Mouse (Mus musculus): ENCODE data around the gene Sec14l3. TPM values are rescaled to one million over a fixed set of nuclear protein-coding genes. Genes with fewer than 3 reads are reported as not detected.

The Sec14l3 gene
- polyA plus RNA-seq, 1 experiment from 2014 or later = 0.38 TPM

- Histone ChIP-seq H3K36me3 (ENCODE audit: control insufficient read depth, insufficient read depth, low read length) (no peaks in the 10 kb centered on the region), H3K4me1 (ENCODE audit: control insufficient read depth, insufficient read depth, low read length) (no peaks in the 10 kb centered on the region), H3K4me2 (ENCODE audit: low read length) (no peak overlapping the region), H3K9ac (replicated peaks; ENCODE audit: low read length) (no peak overlapping the region), H3K4me3 (replicated peaks; ENCODE audit: low read depth, low read length) (no peak overlapping the region), H3K27ac (replicated peaks; ENCODE audit: low read depth, low read length) (no peak overlapping the region), H3K27me3 (ENCODE audit: control insufficient read depth, insufficient read depth, low read length) (no peaks in the 10 kb centered on the region), H3K9me3 (ENCODE audit: control insufficient read depth, low read length) (no peaks in the 10 kb centered on the region)
- DNase-seq (no peak), ATAC-seq (ENCODE audit: low FRiP score, low TSS enrichment) (no peak)
- WGBS = 76% methylated on average over 5 of the region's 5 CpGs
These were observed 18.1 kb upstream of the Sec14l3 start for GRCm38 (mm10) chr11:4046526-4046925.

- no peak for DNase-seq
- H3K27me3 ChIP-seq (ENCODE audit: control insufficient read depth, insufficient read depth, low read length) = no peaks in the 10 kb centered on the region
- no peaks in the 10 kb centered on the region for H3K4me1 ChIP-seq (ENCODE audit: control insufficient read depth, insufficient read depth, low read length)
- no peaks in the 10 kb centered on the region for H3K36me3 ChIP-seq (ENCODE audit: control insufficient read depth, insufficient read depth, low read length)
- H3K9ac ChIP-seq (replicated peaks; ENCODE audit: low read length) = no peak overlapping the region
- 92% methylated on average over 2 of the region's 2 CpGs for WGBS
- no peaks in the 10 kb centered on the region for H3K9me3 ChIP-seq (ENCODE audit: control insufficient read depth, low read length)
- no peak for ATAC-seq (ENCODE audit: low FRiP score, low TSS enrichment)
- no peak overlapping the region for H3K4me3 ChIP-seq (replicated peaks; ENCODE audit: low read depth, low read length)
- H3K27ac ChIP-seq (replicated peaks; ENCODE audit: low read depth, low read length) = no peak overlapping the region
- no peak overlapping the region for H3K4me2 ChIP-seq (ENCODE audit: low read length)
These were observed 16.9 kb upstream of the Sec14l3 start for GRCm38 (mm10) chr11:4047766-4048165.

- no peaks in the 10 kb centered on the region for H3K36me3 ChIP-seq (ENCODE audit: control insufficient read depth, insufficient read depth, low read length)
- no peak overlapping the region for H3K27ac ChIP-seq (replicated peaks; ENCODE audit: low read depth, low read length)
- 90% methylated on average over 6 of the region's 6 CpGs for WGBS
- DNase-seq (no peak), ATAC-seq (ENCODE audit: low FRiP score, low TSS enrichment) (no peak)
- H3K27me3 ChIP-seq (ENCODE audit: control insufficient read depth, insufficient read depth, low read length) = no peaks in the 10 kb centered on the region
- H3K4me2 ChIP-seq (ENCODE audit: low read length) = no peak overlapping the region
- no peaks in the 10 kb centered on the region for H3K9me3 ChIP-seq (ENCODE audit: control insufficient read depth, low read length)
- no peak overlapping the region for H3K4me3 ChIP-seq (replicated peaks; ENCODE audit: low read depth, low read length)
- H3K9ac ChIP-seq (replicated peaks; ENCODE audit: low read length) = no peak overlapping the region
- no peaks in the 10 kb centered on the region for H3K4me1 ChIP-seq (ENCODE audit: control insufficient read depth, insufficient read depth, low read length)
These were observed 16.2 kb upstream of the Sec14l3 start for GRCm38 (mm10) chr11:4048438-4048837.

DNA sequence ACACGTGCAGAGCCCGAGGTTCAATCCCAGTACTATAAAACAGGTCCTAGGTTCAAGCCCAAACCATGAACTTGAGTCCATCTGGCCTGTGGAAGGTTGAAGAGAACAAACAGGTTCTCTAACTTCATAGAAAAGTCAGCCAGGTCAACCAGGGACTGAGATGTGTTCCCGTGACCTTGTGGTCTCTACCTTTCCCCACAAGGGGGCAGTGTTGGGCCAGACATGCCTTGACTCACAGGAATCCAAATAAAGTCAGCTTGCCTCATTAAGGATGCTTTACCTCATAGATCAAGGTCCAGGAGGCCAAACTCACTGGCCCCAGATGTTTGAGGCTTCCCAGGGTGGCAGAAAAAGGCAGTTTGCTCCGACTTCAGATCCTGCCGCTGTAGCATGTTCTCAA, 11.1 kb upstream of the Sec14l3 start:
- WGBS = 21% methylated on average over 5 of the region's 5 CpGs
- Histone ChIP-seq H3K27ac (replicated peaks; ENCODE audit: low read depth, low read length) (no peak overlapping the region), H3K36me3 (ENCODE audit: control insufficient read depth, insufficient read depth, low read length) (no peaks in the 10 kb centered on the region), H3K4me1 (ENCODE audit: control insufficient read depth, insufficient read depth, low read length) (no peaks in the 10 kb centered on the region), H3K4me3 (replicated peaks; ENCODE audit: low read depth, low read length) (no peak overlapping the region), H3K4me2 (ENCODE audit: low read length) (no peak overlapping the region), H3K27me3 (ENCODE audit: control insufficient read depth, insufficient read depth, low read length) (no peaks in the 10 kb centered on the region), H3K9ac (replicated peaks; ENCODE audit: low read length) (no peak overlapping the region), H3K9me3 (ENCODE audit: control insufficient read depth, low read length) (no peaks in the 10 kb centered on the region)
- ATAC-seq (ENCODE audit: low FRiP score, low TSS enrichment) (no peak), DNase-seq (peak; percentile 86)

GRCm38 (mm10) chr11:4060866-4061575, 3.6 kb upstream of the Sec14l3 start:
- no peak overlapping the region for H3K9ac ChIP-seq (replicated peaks; ENCODE audit: low read length)
- H3K4me2 ChIP-seq (ENCODE audit: low read length) = no peak overlapping the region
- WGBS = 75% methylated on average over 5 of the region's 5 CpGs
- DNase-seq = no peak
- ATAC-seq (ENCODE audit: low FRiP score, low TSS enrichment) = no peak
- H3K27me3 ChIP-seq (ENCODE audit: control insufficient read depth, insufficient read depth, low read length) = no peaks in the 10 kb centered on the region
- no peaks in the 10 kb centered on the region for H3K36me3 ChIP-seq (ENCODE audit: control insufficient read depth, insufficient read depth, low read length)
- no peak overlapping the region for H3K27ac ChIP-seq (replicated peaks; ENCODE audit: low read depth, low read length)
- no peaks in the 10 kb centered on the region for H3K4me1 ChIP-seq (ENCODE audit: control insufficient read depth, insufficient read depth, low read length)
- no peak overlapping the region for H3K4me3 ChIP-seq (replicated peaks; ENCODE audit: low read depth, low read length)
- no peaks in the 10 kb centered on the region for H3K9me3 ChIP-seq (ENCODE audit: control insufficient read depth, low read length)

- Histone ChIP-seq H3K27ac (replicated peaks; ENCODE audit: low read depth, low read length) (no peak overlapping the region), H3K36me3 (ENCODE audit: control insufficient read depth, insufficient read depth, low read length) (no peaks in the 10 kb centered on the region), H3K9ac (replicated peaks; ENCODE audit: low read length) (no peak overlapping the region), H3K27me3 (ENCODE audit: control insufficient read depth, insufficient read depth, low read length) (no peaks in the 10 kb centered on the region), H3K4me3 (replicated peaks; ENCODE audit: low read depth, low read length) (no peak overlapping the region), H3K9me3 (ENCODE audit: control insufficient read depth, low read length) (no peaks in the 10 kb centered on the region), H3K4me1 (ENCODE audit: control insufficient read depth, insufficient read depth, low read length) (no peaks in the 10 kb centered on the region), H3K4me2 (ENCODE audit: low read length) (no peak overlapping the region)
- DNase-seq (no peak), ATAC-seq (ENCODE audit: low FRiP score, low TSS enrichment) (no peak)
- 94% methylated on average over 4 of the region's 4 CpGs for WGBS
These were observed 2.1 kb upstream of the Sec14l3 start for GRCm38 (mm10) chr11:4062523-4062922.

- H3K9me3 ChIP-seq (ENCODE audit: control insufficient read depth, low read length) = no peaks in the 10 kb centered on the region
- DNase-seq (no peak), ATAC-seq (ENCODE audit: low FRiP score, low TSS enrichment) (no peak)
- WGBS = 43% methylated on average over 6 of the region's 6 CpGs
- H3K4me3 ChIP-seq (replicated peaks; ENCODE audit: low read depth, low read length) = no peak overlapping the region
- no peaks in the 10 kb centered on the region for H3K27me3 ChIP-seq (ENCODE audit: control insufficient read depth, insufficient read depth, low read length)
- H3K4me2 ChIP-seq (ENCODE audit: low read length) = no peak overlapping the region
- no peaks in the 10 kb centered on the region for H3K36me3 ChIP-seq (ENCODE audit: control insufficient read depth, insufficient read depth, low read length)
- H3K9ac ChIP-seq (replicated peaks; ENCODE audit: low read length) = no peak overlapping the region
- no peak overlapping the region for H3K27ac ChIP-seq (replicated peaks; ENCODE audit: low read depth, low read length)
- no peaks in the 10 kb centered on the region for H3K4me1 ChIP-seq (ENCODE audit: control insufficient read depth, insufficient read depth, low read length)
These were observed 1.7 kb upstream of the Sec14l3 start for GRCm38 (mm10) chr11:4062981-4063380.

- Histone ChIP-seq H3K27ac (replicated peaks; ENCODE audit: low read depth, low read length) (no peak overlapping the region), H3K4me2 (ENCODE audit: low read length) (no peak overlapping the region), H3K4me3 (replicated peaks; ENCODE audit: low read depth, low read length) (no peak overlapping the region), H3K9me3 (ENCODE audit: control insufficient read depth, low read length) (no peaks in the 10 kb centered on the region), H3K27me3 (ENCODE audit: control insufficient read depth, insufficient read depth, low read length) (no peaks in the 10 kb centered on the region), H3K4me1 (ENCODE audit: control insufficient read depth, insufficient read depth, low read length) (no peaks in the 10 kb centered on the region), H3K9ac (replicated peaks; ENCODE audit: low read length) (no peak overlapping the region), H3K36me3 (ENCODE audit: control insufficient read depth, insufficient read depth, low read length) (no peaks in the 10 kb centered on the region)
- WGBS = 77% methylated on average over 1 of the region's 1 CpGs
- ATAC-seq (ENCODE audit: low FRiP score, low TSS enrichment) = no peak
- peak; percentile 28 for DNase-seq
These were observed 5.0 kb downstream of the Sec14l3 start for GRCm38 (mm10) chr11:4069664-4070063.

DNA sequence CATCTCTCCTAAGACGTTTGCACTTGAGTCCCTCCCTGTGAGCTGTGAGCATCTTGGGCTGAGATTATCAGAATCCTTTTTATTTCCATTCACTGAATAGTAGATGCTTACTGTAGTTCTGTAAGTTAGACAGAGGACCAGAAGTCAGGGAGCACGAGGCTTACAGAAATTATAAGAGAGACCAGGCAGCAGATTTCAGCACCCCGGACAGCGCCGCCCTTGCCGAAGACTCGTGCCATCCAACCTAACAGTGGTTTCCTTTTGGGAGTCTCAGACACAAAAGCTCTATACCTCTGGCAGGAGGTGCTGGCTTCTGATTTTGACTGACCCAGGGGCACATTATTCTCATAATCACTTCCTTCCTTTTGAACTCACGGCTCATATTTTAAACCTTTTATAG, 12.0 kb downstream of the Sec14l3 start:
- DNase-seq (peak; percentile 41), ATAC-seq (ENCODE audit: low FRiP score, low TSS enrichment) (no peak)
- Histone ChIP-seq H3K9ac (replicated peaks; ENCODE audit: low read length) (no peak overlapping the region), H3K27me3 (ENCODE audit: control insufficient read depth, insufficient read depth, low read length) (no peaks in the 10 kb centered on the region), H3K27ac (replicated peaks; ENCODE audit: low read depth, low read length) (no peak overlapping the region), H3K36me3 (ENCODE audit: control insufficient read depth, insufficient read depth, low read length) (no peaks in the 10 kb centered on the region), H3K4me2 (ENCODE audit: low read length) (no peak overlapping the region), H3K4me1 (ENCODE audit: control insufficient read depth, insufficient read depth, low read length) (no peaks in the 10 kb centered on the region), H3K9me3 (ENCODE audit: control insufficient read depth, low read length) (no peaks in the 10 kb centered on the region), H3K4me3 (replicated peaks; ENCODE audit: low read depth, low read length) (no peak overlapping the region)
- 17% methylated on average over 8 of the region's 8 CpGs for WGBS
